Mouse (Mus musculus): ENCODE measurements at regions not wholly inside any gene's neighbourhood (a gene's known extent, or its start where the extent isn't known, plus 50 kb on each side); places are given as distances from the start of the nearest gene placed in this dataset.

GRCm38 (mm10) chr13:93243076-93243475, 50.9 kb upstream of the Tent2 start:
- no peaks in the 10 kb centered on the region for H3K36me3 ChIP-seq (ENCODE audit: control insufficient read depth, insufficient read depth)
- H3K27ac ChIP-seq (ENCODE audit: low read length) = peak overlapping the region; percentile 23; the same call in 1 of the 2 replicates
- peaks cover 22% of the 10 kb centered on the region for H3K4me1 ChIP-seq (ENCODE audit: control insufficient read depth, low read depth, low read length)
- H3K4me3 ChIP-seq (ENCODE audit: low read depth, low read length) = no peak overlapping the region
- ATAC-seq (ENCODE audit: low read depth) = peak; percentile 25
- H3K27me3 ChIP-seq (ENCODE audit: control insufficient read depth, insufficient read depth, low read depth, low read length) = no peaks in the 10 kb centered on the region
- no peak overlapping the region for H3K9ac ChIP-seq (ENCODE audit: low read depth, low read length)
- no peaks in the 10 kb centered on the region for H3K9me3 ChIP-seq (replicated peaks; ENCODE audit: control insufficient read depth, low read length)
- H3K4me2 ChIP-seq (ENCODE audit: low read depth, low read length) = no peak overlapping the region
- 75% methylated on average over 2 of the region's 2 CpGs for WGBS (ENCODE audit: insufficient replicate concordance)

DNA sequence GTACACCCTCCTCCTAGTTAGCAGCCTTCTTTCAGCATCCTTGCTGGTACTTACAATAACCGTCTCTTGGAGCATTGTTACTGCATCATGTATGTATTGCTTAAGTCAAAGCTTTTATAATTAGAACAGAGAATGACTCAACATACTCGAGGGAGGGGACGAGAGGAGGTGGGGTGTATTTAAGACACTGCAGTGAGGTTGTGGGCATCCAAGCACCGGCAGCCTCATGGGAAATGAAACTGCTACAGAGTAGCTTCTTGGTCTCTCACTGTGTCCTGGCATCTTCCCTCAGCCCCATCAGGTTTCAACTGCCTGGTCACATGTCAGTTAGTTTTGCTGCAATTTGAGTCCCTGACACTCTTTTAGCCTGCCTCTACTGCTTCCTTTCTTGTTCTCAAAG, 50.7 kb upstream of the Homer1 start:
- Histone ChIP-seq H3K9me3 (replicated peaks; ENCODE audit: control insufficient read depth, low read length) (no peaks in the 10 kb centered on the region), H3K4me2 (ENCODE audit: low read depth, low read length) (no peak overlapping the region), H3K36me3 (ENCODE audit: control insufficient read depth, insufficient read depth) (no peaks in the 10 kb centered on the region), H3K27me3 (ENCODE audit: control insufficient read depth, insufficient read depth, low read depth, low read length) (no peaks in the 10 kb centered on the region), H3K4me3 (ENCODE audit: low read depth, low read length) (no peak overlapping the region), H3K4me1 (ENCODE audit: control insufficient read depth, low read depth, low read length) (no peaks in the 10 kb centered on the region), H3K9ac (ENCODE audit: low read depth, low read length) (no peak overlapping the region), H3K27ac (ENCODE audit: low read length) (no peak overlapping the region)
- 62% methylated on average over 4 of the region's 4 CpGs for WGBS (ENCODE audit: insufficient replicate concordance)
- no peak for ATAC-seq (ENCODE audit: low read depth)

All from liver, embryonic 16.5 days (tissue).